Mouse (Mus musculus) E14TG2a.4 (cell line): ENCODE measurements around the gene Ipo7.

Experiments used
- CTCF ChIP-seq: conservative IDR thresholded peaks from 2 replicates; pipeline ENCODE4 v1.5.1; 2014; ENCODE audit warnings: low read length
- NANOG ChIP-seq: IDR thresholded peaks from 2 replicates; pipeline ENCODE4 v1.6.1; 2014; ENCODE audit warnings: borderline replicate concordance, low read length, mixed read lengths
- POU5F1 ChIP-seq: IDR thresholded peaks from 2 replicates; pipeline ENCODE4 v1.6.1; 2014; ENCODE audit warnings: low read length, borderline replicate concordance

DNA sequence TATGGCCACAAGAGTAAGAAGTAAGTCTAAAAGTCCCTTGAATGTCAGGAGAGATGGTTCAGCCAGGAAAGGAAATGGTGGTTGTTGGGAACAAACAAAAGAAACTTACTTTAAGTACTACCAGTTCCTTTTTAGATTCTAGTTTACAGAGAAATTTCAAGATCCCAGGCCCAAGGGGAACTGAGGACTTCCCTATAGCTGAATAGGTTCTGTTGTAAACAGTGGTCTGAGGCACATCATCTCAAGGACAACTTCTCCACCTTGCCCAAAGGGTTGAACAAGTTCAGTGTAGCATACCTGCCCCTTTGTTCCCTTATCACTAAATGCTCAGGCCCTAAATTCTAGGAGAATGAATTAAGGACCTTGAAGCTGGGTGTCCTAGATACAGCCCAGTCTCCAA, 16.0 kb upstream of the Ipo7 start:
- TF ChIP-seq CTCF (no peak), NANOG (no peak), POU5F1 (no peak)
